Mouse (Mus musculus): ENCODE results near the gene Trim8.

The Trim8 gene

GRCm38 (mm10) chr19:46523480-46524151 is 22.1 kb downstream of the Trim8 start:
- DNase-seq (ENCODE audit: low spot score in 2 of 2) = peak; percentile 82 to 91

- no peak for DNase-seq (ENCODE audit: low spot score in 2 of 2)
Measured at GRCm38 (mm10) chr19:46524152-46524544, 22.6 kb downstream of the Trim8 start.

DNA sequence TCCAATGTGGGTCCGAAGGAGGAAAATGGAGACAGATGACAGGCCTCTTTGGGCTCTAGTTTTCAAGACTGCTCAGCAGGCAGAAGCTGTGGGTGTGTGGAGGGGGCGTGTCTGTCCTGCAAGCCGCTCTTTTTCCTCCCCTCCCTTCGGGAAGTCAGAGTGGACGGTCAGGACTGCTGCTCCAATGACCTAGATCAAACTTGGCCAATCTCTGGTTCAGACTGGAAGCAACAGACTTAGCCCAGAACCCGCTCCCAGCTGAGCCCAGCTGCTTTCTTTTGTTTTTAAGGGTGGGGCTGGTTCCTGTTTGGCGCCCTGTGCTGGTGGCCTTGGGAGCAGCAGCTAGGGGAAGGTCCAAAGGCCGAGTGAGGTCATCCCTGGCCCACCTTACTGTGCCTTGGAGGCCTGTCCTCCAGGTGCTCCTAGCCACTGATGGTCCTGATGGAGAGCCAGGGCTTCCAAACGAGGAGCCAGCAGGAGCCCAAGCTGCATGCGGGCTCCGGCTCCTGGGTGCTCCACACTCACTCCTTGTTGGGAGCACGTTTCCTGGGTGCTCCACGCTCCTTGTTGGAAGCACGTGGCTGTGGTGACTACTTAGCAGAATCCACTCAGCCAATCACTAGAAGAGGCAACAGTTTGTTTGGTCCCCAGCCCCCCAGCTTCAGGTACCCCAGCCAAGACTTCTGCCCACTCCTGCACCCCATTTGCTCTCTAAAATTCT is 23.3 kb downstream of the Trim8 start:
- peak; percentile 40 to 65 for DNase-seq (ENCODE audit: low spot score in 2 of 2)

GRCm38 (mm10) chr19:46525691-46526631 is 24.5 kb downstream of the Trim8 start:
- DNase-seq (ENCODE audit: low spot score in 2 of 2) = peak; percentile 41 to 44

- DNase-seq (ENCODE audit: low spot score in 2 of 2) = peak; percentile 32 to 48
Measured at GRCm38 (mm10) chr19:46527632-46528528, 26.4 kb downstream of the Trim8 start.

- DNase-seq (ENCODE audit: low spot score in 2 of 2) = peak; percentile 67 to 79
Measured at GRCm38 (mm10) chr19:46528529-46529213, 27.2 kb downstream of the Trim8 start.

- peak; percentile 42 to 58 for DNase-seq (ENCODE audit: low spot score in 2 of 2)
Measured at GRCm38 (mm10) chr19:46529601-46530448, 28.3 kb downstream of the Trim8 start.

GRCm38 (mm10) chr19:46530449-46530990 is 29.0 kb downstream of the Trim8 start:
- DNase-seq (ENCODE audit: low spot score in 2 of 2) = peak in 1 of 2 experiments; percentile 25

- peak in 1 of 2 experiments; percentile 64 for DNase-seq (ENCODE audit: low spot score in 2 of 2)
Measured at GRCm38 (mm10) chr19:46531071-46532030, 29.8 kb downstream of the Trim8 start.

DNA sequence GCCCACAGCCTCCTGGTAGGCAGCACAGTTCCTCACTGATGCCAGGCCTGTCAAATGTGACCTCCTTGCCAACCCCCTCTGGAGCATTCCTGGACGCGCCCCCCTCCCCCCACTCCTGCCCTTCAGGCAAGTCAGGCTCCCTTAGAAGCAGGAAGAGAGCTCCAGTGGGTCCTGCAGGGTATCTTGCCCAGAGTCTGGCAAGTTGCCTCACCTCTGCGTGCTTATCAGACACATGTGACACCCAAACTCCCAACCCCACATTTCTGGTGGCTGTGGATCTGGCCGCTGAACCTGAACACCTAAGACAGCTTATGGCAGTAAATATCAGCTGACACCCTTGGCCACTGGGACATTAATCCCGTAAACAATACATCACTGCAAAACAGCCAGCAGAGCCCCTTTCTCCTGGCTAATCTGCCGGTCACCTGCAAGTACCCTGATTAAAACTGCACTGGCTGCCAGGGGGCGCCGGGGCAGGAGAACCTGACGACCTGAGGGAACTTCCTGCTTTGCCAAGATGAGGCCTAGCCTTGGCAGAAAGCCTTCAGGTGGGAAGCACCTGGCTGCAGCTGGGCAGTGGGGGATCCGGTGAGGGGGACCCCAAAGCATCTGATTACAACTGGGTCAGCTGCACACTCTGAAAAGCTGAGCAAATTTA is 30.7 kb downstream of the Trim8 start:
- DNase-seq (ENCODE audit: low spot score in 2 of 2) = peak; percentile 66

DNA sequence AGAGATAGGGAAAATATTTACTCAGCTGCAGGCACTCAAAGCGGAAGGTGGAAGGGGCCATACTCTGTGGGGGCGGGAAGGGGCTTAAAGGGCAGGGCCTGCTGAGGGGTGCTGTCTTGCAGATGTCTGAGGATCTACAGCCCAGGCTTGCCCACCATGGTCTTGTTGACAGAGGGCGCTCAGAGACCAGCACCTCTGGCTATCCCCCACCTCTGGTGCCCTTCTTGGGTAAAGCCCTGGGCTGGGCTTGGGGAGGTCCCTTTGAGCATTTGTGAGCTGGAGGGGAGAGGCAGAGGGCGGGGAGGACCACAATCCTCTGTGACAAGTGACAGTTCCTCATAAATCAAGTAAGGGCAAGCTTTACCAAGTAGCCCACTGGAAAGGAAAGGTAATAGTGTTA is 31.6 kb downstream of the Trim8 start:
- DNase-seq (ENCODE audit: low spot score in 2 of 2) = peak in 1 of 2 experiments; percentile 33

GRCm38 (mm10) chr19:46533525-46533924 is 32.0 kb downstream of the Trim8 start:
- no peak for DNase-seq (ENCODE audit: low spot score in 2 of 2)

DNA sequence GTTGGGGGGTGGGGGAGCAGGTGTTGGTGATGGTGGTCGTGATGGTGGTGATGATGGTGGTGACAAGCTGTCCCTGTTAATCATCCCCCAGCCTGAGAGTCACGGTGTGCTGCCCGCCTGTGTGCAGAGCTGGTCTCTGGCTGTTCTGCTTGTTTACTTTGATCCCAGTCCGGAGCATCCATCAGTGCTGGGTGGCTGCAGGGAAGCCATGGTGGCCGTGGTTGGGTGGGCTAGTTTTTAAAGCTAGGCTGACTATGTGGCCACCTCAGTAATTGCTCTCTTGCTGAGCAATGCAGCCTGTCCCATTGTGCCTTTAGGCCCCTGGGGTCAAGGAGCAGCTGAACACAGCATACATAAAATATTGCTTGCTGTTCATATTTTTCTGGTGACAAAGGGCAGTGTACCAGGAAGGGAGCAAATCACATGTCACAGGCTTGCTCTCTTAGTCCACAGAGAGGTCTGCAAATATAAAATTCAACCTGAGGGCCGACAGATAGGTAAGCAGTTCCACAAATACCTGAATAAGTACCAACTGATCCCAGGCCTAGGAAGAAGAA is 33.1 kb downstream of the Trim8 start:
- no peak for DNase-seq (ENCODE audit: low spot score in 2 of 2)

GRCm38 (mm10) chr19:46537357-46537756 is 35.9 kb downstream of the Trim8 start:
- DNase-seq (ENCODE audit: low spot score in 2 of 2) = no peak

- no peak for DNase-seq (ENCODE audit: low spot score in 2 of 2)
Measured at GRCm38 (mm10) chr19:46538213-46538612, 36.7 kb downstream of the Trim8 start.

DNA sequence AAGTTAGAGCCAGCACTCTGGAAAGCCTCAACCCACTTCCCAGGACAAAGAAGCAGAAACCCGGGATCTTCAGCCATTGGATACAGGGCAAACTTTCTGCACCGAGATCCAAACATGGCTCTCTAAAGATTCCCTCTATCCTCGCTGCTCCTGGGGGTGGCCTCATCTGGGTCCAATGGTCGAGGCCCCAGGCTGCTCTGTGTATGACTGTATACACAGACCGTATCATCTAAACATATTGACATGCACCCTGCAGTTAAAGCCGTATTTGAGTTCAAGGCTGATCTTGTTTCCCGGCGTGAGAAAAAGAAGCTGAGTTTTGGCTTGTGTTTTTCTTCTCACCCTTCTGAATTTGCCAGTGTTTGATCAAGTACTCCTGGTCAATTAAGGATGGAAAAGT is 41.2 kb downstream of the Trim8 start:
- DNase-seq (ENCODE audit: low spot score in 2 of 2) = no peak

DNA sequence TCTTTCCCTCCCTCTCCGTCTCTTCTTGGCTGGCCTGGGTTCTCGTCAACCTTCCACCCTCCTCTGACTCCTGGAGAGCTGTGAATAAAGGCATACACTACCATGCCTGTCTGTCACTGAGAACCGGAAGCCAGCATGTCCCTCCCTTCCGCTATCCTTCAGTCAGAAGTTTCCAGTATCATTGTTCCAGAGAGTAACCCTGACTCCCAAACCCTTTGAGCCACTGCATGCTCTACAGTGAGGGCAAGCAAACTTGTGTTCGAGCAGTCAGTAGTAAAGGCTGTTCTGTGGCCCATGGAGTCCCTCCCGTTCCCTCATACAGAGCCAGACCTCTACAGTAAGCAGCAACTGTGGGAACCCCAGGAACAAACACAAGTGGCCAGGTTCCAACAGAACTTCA is 46.1 kb downstream of the Trim8 start:
- no peak for DNase-seq (ENCODE audit: low spot score in 2 of 2)

Measured in right cerebral cortex, postnatal 10 days (tissue).